Mouse (Mus musculus) thymus, adult 2 months (tissue): ENCODE measurements around the gene 5730596B20Rik.

Source experiments
- CTCF ChIP-seq: fragments of 200-500 bp; IDR thresholded peaks from 2 replicates; pipeline ENCODE4 v1.5.1; 2012; ENCODE audit warnings: mild to moderate bottlenecking, control low read depth, low read length, moderate library complexity, borderline replicate concordance; ENCODE audit not compliant: control insufficient read depth, poor library complexity, insufficient read depth; ENCODE audit errors: extremely low read depth
- POLR2A ChIP-seq: fragments of 200-500 bp; IDR thresholded peaks from 2 replicates; pipeline ENCODE4 v1.6.1; 2012; ENCODE audit warnings: mild to moderate bottlenecking, low read length, control low read depth, moderate library complexity; ENCODE audit not compliant: control insufficient read depth, poor library complexity, insufficient read depth; ENCODE audit errors: extremely low read depth

GRCm38 (mm10) chr6:52215771-52216535 is 38.7 kb downstream of the 5730596B20Rik start:
- no peak for TF ChIP-seq POLR2A
- no peak for TF ChIP-seq CTCF
